18 mouse cellular contexts compared by ENCODE assay signal in genomic region chr4:25628113-25628512, GRCm38 (mm10).
A peak's percentile ranks its signal among the peaks of the same experiment; 100 is the strongest.
DNase-seq lines count a peak whose midpoint lies in the region; ATAC-seq lines count a peak whose summit lies in the region.
"Had no signal": no experiment of that assay in that cellular context is flagged by ENCODE, and none has a peak within 500 bp of the region (broad histone marks: within the 10 kb centered on the region; RNA-seq: fewer than 3 reads in every experiment).

No protein-coding gene starts in this region.

- 51% methylated on average over 5 of the region's 5 CpGs for WGBS in hindbrain, embryonic 14.5 days
- WGBS in hindbrain, embryonic 12.5 days = 60% methylated on average over 5 of the region's 5 CpGs
- 49% methylated on average over 5 of the region's 5 CpGs for WGBS in forebrain, embryonic 10.5 days
- WGBS in forebrain, embryonic 13.5 days = 25% methylated on average over 5 of the region's 5 CpGs

- peak; percentile 25; the same call in 1 of the 2 replicates for ATAC-seq in hindbrain, embryonic 14.5 days (ENCODE audit: low FRiP score)
- no peak for ATAC-seq in hindbrain, embryonic 12.5 days (ENCODE audit: low FRiP score)
- ATAC-seq in forebrain, embryonic 13.5 days = peak; percentile 48; the same call in 1 of the 2 replicates
- ATAC-seq in monocyte, adult 5-6 weeks (replicated peaks; ENCODE audit: insufficient number of reproducible peaks, low FRiP score, low TSS enrichment, poor library complexity, severe bottlenecking) = no peak
- ATAC-seq: intestine, embryonic 16.5 days; liver, embryonic 12.5 days had no signal

- 0 out of 2 replicates have a peak overlapping the region, but pooled peaks have one; percentile 32 for H3K27ac ChIP-seq in hindbrain, embryonic 14.5 days
- H3K27ac ChIP-seq in hindbrain, embryonic 12.5 days = no peak overlapping the region
- peak overlapping the region; percentile 67 for H3K27ac ChIP-seq in forebrain, embryonic 10.5 days
- H3K27ac ChIP-seq in forebrain, embryonic 13.5 days = peak overlapping the region; percentile 25
- H3K27ac ChIP-seq: heart, embryonic 15.5 days; kidney, embryonic 15.5 days; liver, embryonic 12.5 days had no signal

- H3K9ac ChIP-seq in hindbrain, embryonic 14.5 days = no peak overlapping the region
- H3K9ac ChIP-seq in hindbrain, embryonic 12.5 days = no peak overlapping the region
- no peak overlapping the region for H3K9ac ChIP-seq in forebrain, embryonic 13.5 days
- H3K9ac ChIP-seq: heart, embryonic 15.5 days; kidney, embryonic 15.5 days; liver, embryonic 12.5 days had no signal

- no peak overlapping the region for H3K4me2 ChIP-seq in hindbrain, embryonic 14.5 days (replicated peaks)
- no peak overlapping the region for H3K4me2 ChIP-seq in hindbrain, embryonic 12.5 days (replicated peaks)
- H3K4me2 ChIP-seq in forebrain, embryonic 13.5 days = no peak overlapping the region
- H3K4me2 ChIP-seq: heart, embryonic 15.5 days; kidney, embryonic 15.5 days; liver, embryonic 12.5 days had no signal

- no peak overlapping the region for H3K4me3 ChIP-seq in hindbrain, embryonic 14.5 days (replicated peaks; ENCODE audit: low read length)
- H3K4me3 ChIP-seq in hindbrain, embryonic 12.5 days = no peak overlapping the region
- H3K4me3 ChIP-seq in forebrain, embryonic 10.5 days = no peak overlapping the region
- no peak overlapping the region for H3K4me3 ChIP-seq in forebrain, embryonic 13.5 days
- H3K4me3 ChIP-seq: heart, embryonic 15.5 days; kidney, embryonic 15.5 days; liver, embryonic 12.5 days; megakaryocyte, embryonic 14.5 days; myocyte had no signal

- no peaks in the 10 kb centered on the region for H3K36me3 ChIP-seq in hindbrain, embryonic 14.5 days (replicated peaks; ENCODE audit: control insufficient read depth, insufficient read depth)
- no peaks in the 10 kb centered on the region for H3K36me3 ChIP-seq in hindbrain, embryonic 12.5 days
- H3K36me3 ChIP-seq in forebrain, embryonic 10.5 days (replicated peaks) = no peaks in the 10 kb centered on the region
- no peaks in the 10 kb centered on the region for H3K36me3 ChIP-seq in forebrain, embryonic 13.5 days (ENCODE audit: poor library complexity, severe bottlenecking)
- H3K36me3 ChIP-seq: heart, embryonic 15.5 days; kidney, embryonic 15.5 days; liver, embryonic 12.5 days had no signal

- H3K4me1 ChIP-seq in hindbrain, embryonic 14.5 days (replicated peaks; ENCODE audit: control insufficient read depth, insufficient read depth, low read length) = 0 out of 2 replicates have a peak, but pooled peaks cover 5% of the 10 kb centered on the region
- peaks cover 6% of the 10 kb centered on the region for H3K4me1 ChIP-seq in hindbrain, embryonic 12.5 days
- peaks cover 38% of the 10 kb centered on the region for H3K4me1 ChIP-seq in forebrain, embryonic 10.5 days
- peaks cover 19% of the 10 kb centered on the region for H3K4me1 ChIP-seq in forebrain, embryonic 13.5 days
- H3K4me1 ChIP-seq: heart, embryonic 15.5 days; kidney, embryonic 15.5 days; liver, embryonic 12.5 days; megakaryocyte, embryonic 14.5 days had no signal

- no peaks in the 10 kb centered on the region for H3K9me3 ChIP-seq in hindbrain, embryonic 14.5 days (ENCODE audit: control insufficient read depth, low read length)
- no peaks in the 10 kb centered on the region for H3K9me3 ChIP-seq in hindbrain, embryonic 12.5 days (replicated peaks)
- H3K9me3 ChIP-seq in forebrain, embryonic 10.5 days = no peaks in the 10 kb centered on the region
- no peaks in the 10 kb centered on the region for H3K9me3 ChIP-seq in forebrain, embryonic 13.5 days (replicated peaks)
- H3K9me3 ChIP-seq: heart, embryonic 15.5 days; kidney, embryonic 15.5 days; liver, embryonic 12.5 days; megakaryocyte, embryonic 14.5 days had no signal

- no peak for DNase-seq in hindbrain, embryonic 14.5 days (ENCODE audit: low spot score)
- no peak for DNase-seq in forebrain, embryonic 10.5 days (ENCODE audit: extremely low spot score, low spot score)
- DNase-seq in mesoderm, embryonic 11.5 days (ENCODE audit: low read depth, low spot score) = peak; percentile 2
- DNase-seq in spleen, adult 18-20 months = no peak
- DNase-seq: gastrocnemius, postnatal 36 days; heart, postnatal 4 days; kidney, postnatal 4 days; lung, adult 2 months; thymus, adult 18-20 months had no signal

- H3K27me3 ChIP-seq in hindbrain, embryonic 14.5 days (ENCODE audit: control insufficient read depth, insufficient read depth, low read length) = no peaks in the 10 kb centered on the region
- no peaks in the 10 kb centered on the region for H3K27me3 ChIP-seq in hindbrain, embryonic 12.5 days
- no peaks in the 10 kb centered on the region for H3K27me3 ChIP-seq in forebrain, embryonic 10.5 days (ENCODE audit: poor library complexity, severe bottlenecking)
- no peaks in the 10 kb centered on the region for H3K27me3 ChIP-seq in forebrain, embryonic 13.5 days
- H3K27me3 ChIP-seq: heart, embryonic 15.5 days; kidney, embryonic 15.5 days; liver, embryonic 12.5 days; megakaryocyte, embryonic 14.5 days had no signal

Comparison
In these comparisons a context has a peak if more than half of its experiments do, and no peak if none do; other contexts are left out.
1. ATAC-seq: peak in hindbrain, embryonic 14.5 days (single experiment) and forebrain, embryonic 13.5 days (single experiment); none in hindbrain, embryonic 12.5 days (single experiment) and monocyte, adult 5-6 weeks (single experiment).